Mouse (Mus musculus) neural tube, embryonic 12.5 days (tissue): ENCODE data around the gene Glycam1. TPM values are rescaled to one million over a fixed set of nuclear protein-coding genes. Genes with fewer than 3 reads are reported as not detected.
"Not testable (repeated sequence)": the region's sequence is repeated elsewhere in the genome, so short reads cannot be mapped to it uniquely, and the experiment has no call there.

ENCODE experiments used
- ATAC-seq: fragments of 200-750 bp; cut with Nextera tagmentation; 2 replicates; pipeline ENCODE4 v1.8.0; 2017; ENCODE audit warnings: low read depth, mild to moderate bottlenecking, moderate TSS enrichment, moderate library complexity; ENCODE audit not compliant: low FRiP score
- H3K27ac ChIP-seq: fragments of 300-500 bp; sonication (generic); 2 replicates; pipeline ENCODE4 v1.5.1; 2016
- H3K27me3 ChIP-seq: fragments of 300-500 bp; sonication (generic); replicated peaks from 2 replicates; pipeline ENCODE4 v1.6.1; 2016; ENCODE audit warnings: mild to moderate bottlenecking
- H3K36me3 ChIP-seq: fragments of 300-500 bp; sonication (generic); 2 replicates; pipeline ENCODE4 v1.6.1; 2016; ENCODE audit warnings: mild to moderate bottlenecking
- H3K4me1 ChIP-seq: fragments of 300-500 bp; sonication (generic); 2 replicates; pipeline ENCODE4 v1.6.1; 2016
- H3K4me2 ChIP-seq: fragments of 300-500 bp; sonication (generic); replicated peaks from 2 replicates; pipeline ENCODE4 v1.6.1; 2016; ENCODE audit warnings: mild to moderate bottlenecking
- H3K4me3 ChIP-seq: fragments of 300-500 bp; sonication (generic); 2 replicates; pipeline ENCODE4 v1.5.1; 2016
- H3K9ac ChIP-seq: fragments of 300-500 bp; sonication (generic); 2 replicates; pipeline ENCODE4 v1.6.1; 2016; ENCODE audit warnings: mild to moderate bottlenecking
- H3K9me3 ChIP-seq: fragments of 300-500 bp; sonication (generic); 2 replicates; pipeline ENCODE4 v1.6.1; 2016; ENCODE audit warnings: mild to moderate bottlenecking
- WGBS: fragments of 180-500 bp; shearing (Covaris S2); methylation state at CpG from one replicate; pipeline ENCODE4 v1.1.7; 2016; 5-methylcytosine and 5-hydroxymethylcytosine counted together
- polyA plus RNA-seq: library from polyadenylated mRNA; unstranded; fragments of >200 nt; fragmentation: Nextera tagmentation; extraction: Ambion mirVana; gene quantifications from 2 replicates; pipeline ENCODE4 v1.2.1, GENCODE M21; 2016

Glycam1 gene
- not detected in 2 replicates for polyA plus RNA-seq

GRCm38 (mm10) chr15:103564981-103565380 lies at the start of gene Glycam1:
Glycam1 (minus strand) TSS chr15:103565081.
- H3K4me3 ChIP-seq, result no peak within 1 kb of the TSS
- H3K9ac ChIP-seq, result no peak within 1 kb of the TSS
- no peak for ATAC-seq
- no peaks in the 10 kb centered on the region for H3K27me3 ChIP-seq
- H3K4me2 ChIP-seq, result no peak within 1 kb of the TSS
- no peaks in the 10 kb centered on the region for H3K9me3 ChIP-seq
- no peak within 1 kb of the TSS for H3K27ac ChIP-seq
- no peaks in the 10 kb centered on the region for H3K4me1 ChIP-seq
- H3K36me3 ChIP-seq, result no peaks in the 10 kb centered on the region

GRCm38 (mm10) chr15:103604481-103604880 lies 39.6 kb upstream of the Glycam1 start:
- Histone ChIP-seq H3K9ac (no peak overlapping the region), H3K27ac (no peak overlapping the region), H3K27me3 (no peaks in the 10 kb centered on the region), H3K9me3 (no peaks in the 10 kb centered on the region), H3K36me3 (no peaks in the 10 kb centered on the region), H3K4me3 (no peak overlapping the region), H3K4me2 (no peak overlapping the region), H3K4me1 (no peaks in the 10 kb centered on the region)
- 77% methylated on average over 1 of the region's 1 CpGs for WGBS
- no peak for ATAC-seq

- 92% methylated on average over 2 of the region's 2 CpGs for WGBS
- no peak overlapping the region for H3K4me2 ChIP-seq
Measured at GRCm38 (mm10) chr15:103590779-103591178, 25.9 kb upstream of the Glycam1 start.

GRCm38 (mm10) chr15:103587752-103588151 lies 22.9 kb upstream of the Glycam1 start:
- H3K27me3 ChIP-seq, H3K36me3 ChIP-seq, H3K4me3 ChIP-seq, H3K4me2 ChIP-seq, H3K9me3 ChIP-seq, H3K27ac ChIP-seq, H3K4me1 ChIP-seq, ATAC-seq, H3K9ac ChIP-seq: not testable (repeated sequence)
- WGBS, result 89% methylated on average over 4 of the region's 4 CpGs

More at GRCm38 (mm10) chr15:103590779-103591178, 25.9 kb upstream of the Glycam1 start:
- Histone ChIP-seq H3K4me1 (no peaks in the 10 kb centered on the region), H3K9me3 (no peaks in the 10 kb centered on the region), H3K36me3 (no peaks in the 10 kb centered on the region), H3K27me3 (no peaks in the 10 kb centered on the region), H3K4me3 (no peak overlapping the region), H3K9ac (no peak overlapping the region), H3K27ac (no peak overlapping the region)
- ATAC-seq, result no peak

GRCm38 (mm10) chr15:103585876-103586275 lies 21.0 kb upstream of the Glycam1 start:
- Histone ChIP-seq H3K36me3 (no peaks in the 10 kb centered on the region), H3K27me3 (no peaks in the 10 kb centered on the region), H3K9me3 (no peaks in the 10 kb centered on the region), H3K4me1 (no peaks in the 10 kb centered on the region), H3K4me2 (no peak overlapping the region), H3K9ac (no peak overlapping the region), H3K27ac (no peak overlapping the region), H3K4me3 (no peak overlapping the region)
- no peak for ATAC-seq
- WGBS, result 82% methylated on average over 2 of the region's 2 CpGs

- no peaks in the 10 kb centered on the region for H3K9me3 ChIP-seq
- H3K27me3 ChIP-seq, result no peaks in the 10 kb centered on the region
- no peak overlapping the region for H3K4me2 ChIP-seq
- H3K36me3 ChIP-seq, result no peaks in the 10 kb centered on the region
- 41% methylated on average over 3 of the region's 3 CpGs for WGBS
- no peaks in the 10 kb centered on the region for H3K4me1 ChIP-seq
- ATAC-seq, result peak; percentile 48; the same call in 1 of the 2 replicates
- no peak overlapping the region for H3K27ac ChIP-seq
- no peak overlapping the region for H3K9ac ChIP-seq
- no peak overlapping the region for H3K4me3 ChIP-seq
Measured at GRCm38 (mm10) chr15:103552096-103552690, 12.7 kb downstream of the Glycam1 start.

- no peaks in the 10 kb centered on the region for H3K9me3 ChIP-seq
- no peak for ATAC-seq
- H3K27ac ChIP-seq, result no peak overlapping the region
- H3K27me3 ChIP-seq, result no peaks in the 10 kb centered on the region
- H3K9ac ChIP-seq, result no peak overlapping the region
- H3K4me1 ChIP-seq, result no peaks in the 10 kb centered on the region
- no peak overlapping the region for H3K4me2 ChIP-seq
- 21% methylated on average over 1 of the region's 1 CpGs for WGBS
- no peaks in the 10 kb centered on the region for H3K36me3 ChIP-seq
- H3K4me3 ChIP-seq, result no peak overlapping the region
Measured at GRCm38 (mm10) chr15:103551053-103551452, 13.8 kb downstream of the Glycam1 start.

GRCm38 (mm10) chr15:103549475-103549874 lies 15.4 kb downstream of the Glycam1 start:
- H3K4me1 ChIP-seq, result no peaks in the 10 kb centered on the region
- no peak overlapping the region for H3K9ac ChIP-seq
- no peaks in the 10 kb centered on the region for H3K9me3 ChIP-seq
- no peak for ATAC-seq
- no peak overlapping the region for H3K4me2 ChIP-seq
- WGBS, result 86% methylated on average over 1 of the region's 1 CpGs
- H3K36me3 ChIP-seq, result no peaks in the 10 kb centered on the region
- no peak overlapping the region for H3K27ac ChIP-seq
- no peaks in the 10 kb centered on the region for H3K27me3 ChIP-seq
- no peak overlapping the region for H3K4me3 ChIP-seq

GRCm38 (mm10) chr15:103547983-103548382 lies 16.9 kb downstream of the Glycam1 start:
- WGBS, result 85% methylated on average over 3 of the region's 3 CpGs
- no peaks in the 10 kb centered on the region for H3K9me3 ChIP-seq
- no peak overlapping the region for H3K9ac ChIP-seq
- no peaks in the 10 kb centered on the region for H3K36me3 ChIP-seq
- no peak overlapping the region for H3K4me3 ChIP-seq
- no peaks in the 10 kb centered on the region for H3K27me3 ChIP-seq
- no peak overlapping the region for H3K27ac ChIP-seq
- no peak for ATAC-seq
- H3K4me1 ChIP-seq, result no peaks in the 10 kb centered on the region
- no peak overlapping the region for H3K4me2 ChIP-seq

GRCm38 (mm10) chr15:103542526-103542925 lies 22.4 kb downstream of the Glycam1 start:
- no peak overlapping the region for H3K4me3 ChIP-seq
- peaks cover 10% of the 10 kb centered on the region for H3K27me3 ChIP-seq
- no peak overlapping the region for H3K27ac ChIP-seq
- no peaks in the 10 kb centered on the region for H3K9me3 ChIP-seq
- no peak overlapping the region for H3K4me2 ChIP-seq
- no peaks in the 10 kb centered on the region for H3K36me3 ChIP-seq
- H3K4me1 ChIP-seq, result no peaks in the 10 kb centered on the region
- no peak overlapping the region for H3K9ac ChIP-seq
- no peak for ATAC-seq

GRCm38 (mm10) chr15:103540646-103541045 lies 24.2 kb downstream of the Glycam1 start:
- no peak for ATAC-seq
- H3K27me3 ChIP-seq, result peaks cover 19% of the 10 kb centered on the region
- H3K4me1 ChIP-seq, result peaks cover 8% of the 10 kb centered on the region
- H3K9me3 ChIP-seq, result no peaks in the 10 kb centered on the region
- no peak overlapping the region for H3K4me2 ChIP-seq
- no peak overlapping the region for H3K4me3 ChIP-seq
- no peak overlapping the region for H3K9ac ChIP-seq
- H3K27ac ChIP-seq, result no peak overlapping the region
- no peaks in the 10 kb centered on the region for H3K36me3 ChIP-seq
- 69% methylated on average over 1 of the region's 1 CpGs for WGBS

GRCm38 (mm10) chr15:103539259-103539658 lies 25.6 kb downstream of the Glycam1 start:
- Histone ChIP-seq H3K4me2 (no peak overlapping the region), H3K9me3 (no peaks in the 10 kb centered on the region), H3K9ac (no peak overlapping the region), H3K27me3 (peaks cover 19% of the 10 kb centered on the region), H3K4me3 (no peak overlapping the region), H3K36me3 (no peaks in the 10 kb centered on the region), H3K4me1 (peaks cover 13% of the 10 kb centered on the region), H3K27ac (no peak overlapping the region)
- WGBS, result 47% methylated on average over 2 of the region's 2 CpGs
- no peak for ATAC-seq

- no peaks in the 10 kb centered on the region for H3K36me3 ChIP-seq
- 0% methylated on average over 36 of the region's 36 CpGs for WGBS
- peak within 1 kb of the TSS; percentile 56 for H3K4me3 ChIP-seq
- H3K9ac ChIP-seq, result peak within 1 kb of the TSS; percentile 51
- H3K4me1 ChIP-seq, result peaks cover 14% of the 10 kb centered on the region
- peak; percentile 85 for ATAC-seq
- H3K27ac ChIP-seq, result no peak within 1 kb of the TSS
- no peaks in the 10 kb centered on the region for H3K9me3 ChIP-seq
- peaks cover 19% of the 10 kb centered on the region for H3K27me3 ChIP-seq
- peak within 1 kb of the TSS; percentile 95 for H3K4me2 ChIP-seq
Measured at GRCm38 (mm10) chr15:103537822-103538213, 27.1 kb downstream of the Glycam1 start, which contains the start of gene Ppp1r1a. Ppp1r1a (minus strand) TSS chr15:103538003.
